Mouse (Mus musculus) megakaryocyte, embryonic 14.5 days (primary cell): Measurements from ENCODE around the gene Gm10184. TPM values are rescaled to one million over a fixed set of nuclear protein-coding genes. Genes with fewer than 3 reads are reported as not detected.
"Not testable (repeated sequence)": the region's sequence is repeated elsewhere in the genome, so short reads cannot be mapped to it uniquely, and the experiment has no call there.

ENCODE experiments used
- H3K27me3 ChIP-seq: replicated peaks from 2 replicates; pipeline ENCODE3; 2012; ENCODE audit warnings: inconsistent platforms
- H3K36me3 ChIP-seq: replicated peaks from 2 replicates; pipeline ENCODE3; 2012; ENCODE audit warnings: low read length, inconsistent platforms, mixed read lengths
- H3K4me1 ChIP-seq: 2 replicates; pipeline ENCODE4 v1.6.1; 2012; ENCODE audit warnings: inconsistent platforms
- H3K4me3 ChIP-seq: replicated peaks from 2 replicates; pipeline ENCODE3; 2012; ENCODE audit warnings: moderate library complexity, mild to moderate bottlenecking, inconsistent platforms
- H3K9me3 ChIP-seq: 2 replicates; pipeline ENCODE4 v1.6.1; 2012; ENCODE audit warnings: inconsistent platforms
- FLI1 ChIP-seq: IDR thresholded peaks from 2 replicates; pipeline ENCODE4 v1.6.1; 2012; ENCODE audit warnings: low read length, inconsistent platforms, mixed read lengths
- GATA1 ChIP-seq: IDR thresholded peaks from 3 replicates; pipeline ENCODE4 v1.6.1; 2012; ENCODE audit warnings: mixed read lengths, low read length, inconsistent platforms, borderline replicate concordance
- polyA plus RNA-seq: library from polyadenylated mRNA; stranded (reverse); fragments of >175 nt; gene quantifications from 2 replicates; pipeline ENCODE4 v1.2.3, GENCODE M21; 2012; ENCODE audit warnings: low replicate concordance; ENCODE audit not compliant: insufficient read depth

Gm10184 gene
- 1.2 TPM in 1 of 2 replicates, not detected in the other for polyA plus RNA-seq

GRCm38 (mm10) chr17:89910349-89910748 is at the start of gene Gm10184:
Gm10184 (minus strand) TSS chr17:89910449.
- no peaks in the 10 kb centered on the region for H3K36me3 ChIP-seq
- no peak within 1 kb of the TSS for H3K4me3 ChIP-seq
- H3K4me1 ChIP-seq: no peaks in the 10 kb centered on the region
- no peaks in the 10 kb centered on the region for H3K27me3 ChIP-seq
- TF ChIP-seq GATA1 (no peak), FLI1 (no peak)
- peaks cover 5% of the 10 kb centered on the region; the same call in 1 of the 2 replicates for H3K9me3 ChIP-seq

- no peaks in the 10 kb centered on the region for H3K36me3 ChIP-seq
- TF ChIP-seq FLI1: no peak
- H3K4me3 ChIP-seq: no peak overlapping the region
- H3K9me3 ChIP-seq: no peaks in the 10 kb centered on the region
- H3K4me1 ChIP-seq: no peaks in the 10 kb centered on the region
- H3K27me3 ChIP-seq: no peaks in the 10 kb centered on the region
Measured at GRCm38 (mm10) chr17:89933950-89934349, 23.7 kb upstream of the Gm10184 start.

GRCm38 (mm10) chr17:89907686-89908085 is 2.6 kb downstream of the Gm10184 start:
- Histone ChIP-seq H3K4me1 (no peaks in the 10 kb centered on the region), H3K36me3 (no peaks in the 10 kb centered on the region), H3K9me3 (peaks cover 5% of the 10 kb centered on the region; the same call in 1 of the 2 replicates), H3K27me3 (no peaks in the 10 kb centered on the region), H3K4me3 (no peak overlapping the region)
- no peak for TF ChIP-seq GATA1
- no peak for TF ChIP-seq FLI1

GRCm38 (mm10) chr17:89904701-89905100 is 5.5 kb downstream of the Gm10184 start:
- H3K4me3 ChIP-seq, H3K27me3 ChIP-seq, H3K4me1 ChIP-seq, H3K36me3 ChIP-seq, H3K9me3 ChIP-seq: not testable (repeated sequence)

GRCm38 (mm10) chr17:89902767-89903166 is 7.5 kb downstream of the Gm10184 start:
- Histone ChIP-seq H3K4me1 (no peaks in the 10 kb centered on the region), H3K36me3 (no peaks in the 10 kb centered on the region), H3K9me3 (no peaks in the 10 kb centered on the region), H3K27me3 (no peaks in the 10 kb centered on the region), H3K4me3 (no peak overlapping the region)
- TF ChIP-seq GATA1 (no peak), FLI1 (no peak)

GRCm38 (mm10) chr17:89900610-89901009 is 9.6 kb downstream of the Gm10184 start:
- no peak overlapping the region for H3K4me3 ChIP-seq
- TF ChIP-seq GATA1 (no peak), FLI1 (no peak)
- H3K27me3 ChIP-seq: no peaks in the 10 kb centered on the region
- no peaks in the 10 kb centered on the region for H3K36me3 ChIP-seq
- no peaks in the 10 kb centered on the region for H3K4me1 ChIP-seq
- no peaks in the 10 kb centered on the region for H3K9me3 ChIP-seq

GRCm38 (mm10) chr17:89899813-89900212 is 10.4 kb downstream of the Gm10184 start:
- no peaks in the 10 kb centered on the region for H3K36me3 ChIP-seq
- no peaks in the 10 kb centered on the region for H3K9me3 ChIP-seq
- no peaks in the 10 kb centered on the region for H3K27me3 ChIP-seq
- TF ChIP-seq FLI1: no peak
- no peak for TF ChIP-seq GATA1
- H3K4me3 ChIP-seq: no peak overlapping the region
- no peaks in the 10 kb centered on the region for H3K4me1 ChIP-seq

- Histone ChIP-seq H3K27me3 (no peaks in the 10 kb centered on the region), H3K4me3 (no peak overlapping the region), H3K36me3 (no peaks in the 10 kb centered on the region), H3K9me3 (0 out of 2 replicates have a peak, but pooled peaks cover 3% of the 10 kb centered on the region), H3K4me1 (no peaks in the 10 kb centered on the region)
- TF ChIP-seq FLI1: no peak
- no peak for TF ChIP-seq GATA1
Measured at GRCm38 (mm10) chr17:89864996-89865395, 45.3 kb downstream of the Gm10184 start.
